In the genomic region with DNA sequence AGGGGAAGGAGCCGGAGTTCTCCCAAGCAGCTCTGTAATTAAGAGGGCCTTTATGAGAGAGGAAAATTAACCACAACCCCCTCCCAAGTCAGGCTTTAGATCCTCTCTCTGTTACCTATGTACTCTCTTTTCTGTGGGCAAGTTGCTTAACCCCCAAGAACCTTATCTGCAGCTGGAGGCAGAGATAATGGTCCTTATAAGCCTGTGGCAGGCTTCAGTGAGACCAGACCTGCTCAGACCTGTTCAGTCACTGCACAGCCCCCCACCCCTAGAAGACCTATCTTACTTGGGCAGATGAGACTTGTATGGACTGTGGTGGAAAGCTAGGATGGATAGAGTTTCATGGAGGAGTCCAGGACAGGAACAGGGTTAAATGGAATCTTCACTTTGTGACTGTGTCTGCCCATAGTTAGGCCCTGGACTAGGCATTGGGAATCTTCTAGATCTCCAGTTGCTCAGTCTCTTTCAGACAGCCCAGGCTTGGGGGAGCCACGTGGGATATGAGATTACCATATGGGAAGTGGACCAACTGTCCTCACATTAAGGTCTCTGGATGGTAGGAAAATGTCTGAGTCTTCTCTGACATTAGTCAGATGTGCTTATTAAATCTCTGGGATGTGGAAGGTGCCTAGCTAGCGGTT, we compare ENCODE assay signal across 10 mouse cellular contexts. TPM values are rescaled to one million over a fixed set of nuclear protein-coding genes. Genes with fewer than 3 reads are reported as not detected.
A peak's percentile ranks its signal among the peaks of the same experiment; 100 is the strongest.
DNase-seq lines count a peak whose midpoint lies in the region; ATAC-seq and TF ChIP-seq lines count a peak whose summit lies in the region.
"Had no signal": no experiment of that assay in that cellular context is flagged by ENCODE, and none has a peak within 500 bp of the region (broad histone marks: within the 10 kb centered on the region; RNA-seq: fewer than 3 reads in every experiment).

No protein-coding gene starts in this region.

- ATAC-seq in erythroblast, adult 5-6 weeks (replicated peaks; ENCODE audit: low FRiP score, poor library complexity, severe bottlenecking): no peak
- ATAC-seq in limb, embryonic 13.5 days (ENCODE audit: low FRiP score, low read depth): peak; percentile 17; the same call in 1 of the 2 replicates
- ATAC-seq in common myeloid progenitor, adult 5-6 weeks (replicated peaks; ENCODE audit: low read depth, poor library complexity, severe bottlenecking): peak; percentile 59
- peak; percentile 76 for ATAC-seq in liver, postnatal 0 days

- WGBS in limb, embryonic 13.5 days: 71% methylated on average over 3 of the region's 3 CpGs
- WGBS in limb, embryonic 10.5 days: 74% methylated on average over 3 of the region's 3 CpGs
- 50% methylated on average over 3 of the region's 3 CpGs for WGBS in liver, postnatal 0 days (ENCODE audit: insufficient replicate concordance)

- no peak overlapping the region for H3K9ac ChIP-seq in limb, embryonic 13.5 days
- H3K9ac ChIP-seq in liver, postnatal 0 days (replicated peaks): no peak overlapping the region

- peak; percentile 91 for TF ChIP-seq EP300 in liver, postnatal 0 days (IDR thresholded peaks at IDR 0.05; ENCODE audit: low read depth)

- peaks cover 72% of the 10 kb centered on the region for H3K4me1 ChIP-seq in erythroblast, embryonic 14.5 days (ENCODE audit: control insufficient read depth)
- H3K4me1 ChIP-seq in limb, embryonic 13.5 days: peaks cover 63% of the 10 kb centered on the region
- peaks cover 35% of the 10 kb centered on the region for H3K4me1 ChIP-seq in limb, embryonic 10.5 days
- H3K4me1 ChIP-seq in liver, postnatal 0 days (ENCODE audit: insufficient read depth): peaks cover 50% of the 10 kb centered on the region

- no peak for TF ChIP-seq CTCF in liver, postnatal 0 days (IDR thresholded peaks at IDR 0.05; ENCODE audit: low read depth)

- H3K4me2 ChIP-seq in limb, embryonic 13.5 days (replicated peaks): no peak overlapping the region
- H3K4me2 ChIP-seq in liver, postnatal 0 days (ENCODE audit: low read depth, low read length): peak overlapping the region; percentile 41
- H3K4me2 ChIP-seq: midbrain, embryonic 11.5 days had no signal

- H3K36me3 ChIP-seq in erythroblast, embryonic 14.5 days (ENCODE audit: control insufficient read depth): peaks cover 19% of the 10 kb centered on the region
- peaks cover 19% of the 10 kb centered on the region for H3K36me3 ChIP-seq in limb, embryonic 13.5 days
- H3K36me3 ChIP-seq in limb, embryonic 10.5 days: peaks cover 23% of the 10 kb centered on the region
- H3K36me3 ChIP-seq in liver, postnatal 0 days (replicated peaks; ENCODE audit: insufficient read depth, low read length): peaks cover 2% of the 10 kb centered on the region; the same call in 1 of the 2 replicates

- no peak for DNase-seq in limb, embryonic 10.5 days (ENCODE audit: low spot score)
- DNase-seq in liver, postnatal 0 days: no peak
- no peak for DNase-seq in thymus, postnatal 36 days
- no peak for DNase-seq in right cerebral cortex, postnatal 25 days
- DNase-seq: right cerebral cortex, adult 18-20 months had no signal

- peak overlapping the region; percentile 22; the same call in 1 of the 2 replicates for H3K27ac ChIP-seq in limb, embryonic 13.5 days
- H3K27ac ChIP-seq in limb, embryonic 10.5 days: no peak overlapping the region
- 0 out of 2 replicates have a peak overlapping the region, but pooled peaks have one; percentile 16 for H3K27ac ChIP-seq in liver, postnatal 0 days (ENCODE audit: low read depth)

- no peaks in the 10 kb centered on the region for H3K27me3 ChIP-seq in erythroblast, embryonic 14.5 days (ENCODE audit: control insufficient read depth)
- no peaks in the 10 kb centered on the region for H3K27me3 ChIP-seq in limb, embryonic 13.5 days
- H3K27me3 ChIP-seq in limb, embryonic 10.5 days (ENCODE audit: low read depth, poor library complexity, severe bottlenecking): no peaks in the 10 kb centered on the region
- H3K27me3 ChIP-seq in liver, postnatal 0 days (ENCODE audit: insufficient read depth, low read length): no peaks in the 10 kb centered on the region

- H3K9me3 ChIP-seq in erythroblast, embryonic 14.5 days (ENCODE audit: control insufficient read depth, low read length): no peaks in the 10 kb centered on the region
- H3K9me3 ChIP-seq in limb, embryonic 13.5 days: no peaks in the 10 kb centered on the region
- H3K9me3 ChIP-seq in limb, embryonic 10.5 days (replicated peaks): no peaks in the 10 kb centered on the region
- H3K9me3 ChIP-seq in liver, postnatal 0 days (ENCODE audit: low read length): no peaks in the 10 kb centered on the region

- peak overlapping the region; percentile 14 for H3K4me3 ChIP-seq in erythroblast, embryonic 14.5 days (replicated peaks)
- H3K4me3 ChIP-seq in limb, embryonic 13.5 days: no peak overlapping the region
- no peak overlapping the region for H3K4me3 ChIP-seq in limb, embryonic 10.5 days
- H3K4me3 ChIP-seq in liver, postnatal 0 days (ENCODE audit: low read depth, low read length): no peak overlapping the region

RNA-seq across cellular contexts. Expression of gene Hic2, which starts 18.8 kb away (rescaled TPM):
- 0.13 and 0.20 TPM in 2 replicates for polyA plus RNA-seq in erythroblast, embryonic 14.5 days (2012)
- total RNA-seq in erythroblast, adult 5-6 weeks (2015; ENCODE audit: low replicate concordance): 0.96 TPM in 1 of 2 replicates, not detected in the other
- 0.14 and 0.60 TPM in 2 replicates for total RNA-seq in erythroblast, adult 5-6 weeks (2017; ENCODE audit: low replicate concordance)
- polyA plus RNA-seq in limb, embryonic 13.5 days (2015; fragmentation: Nextera tagmentation; extraction: Ambion mirVana): 9.1 and 9.3 TPM in 2 replicates
- 16.8 and 19.3 TPM in 2 replicates for polyA plus RNA-seq in limb, embryonic 10.5 days (2016; fragmentation: Nextera tagmentation; extraction: Ambion mirVana)
- 1.5 and 1.6 TPM in 2 replicates for total RNA-seq in common myeloid progenitor, adult 5-6 weeks (2017)
- 1.4 and 1.6 TPM in 2 replicates for polyA plus RNA-seq in liver, postnatal 0 days (2015; fragmentation: Nextera tagmentation; extraction: Ambion mirVana)

RNA-seq across cellular contexts. Expression of gene Tmem191c, which starts 23.7 kb away (rescaled TPM):
- polyA plus RNA-seq in erythroblast, embryonic 14.5 days (2012): 0.08 and 0.20 TPM in 2 replicates
- 6.7 TPM in 1 of 2 replicates, not detected in the other for total RNA-seq in erythroblast, adult 5-6 weeks (2015; ENCODE audit: low replicate concordance)
- 2.1 TPM in 1 of 2 replicates, not detected in the other for total RNA-seq in erythroblast, adult 5-6 weeks (2017; ENCODE audit: low replicate concordance)
- polyA plus RNA-seq in limb, embryonic 13.5 days (2015; fragmentation: Nextera tagmentation; extraction: Ambion mirVana): 12.6 and 14.3 TPM in 2 replicates
- polyA plus RNA-seq in limb, embryonic 10.5 days (2016; fragmentation: Nextera tagmentation; extraction: Ambion mirVana): 4.7 and 9.1 TPM in 2 replicates
- total RNA-seq in common myeloid progenitor, adult 5-6 weeks (2017): 4.1 and 10.6 TPM in 2 replicates
- polyA plus RNA-seq in liver, postnatal 0 days (2015; fragmentation: Nextera tagmentation; extraction: Ambion mirVana): 1.6 and 2.7 TPM in 2 replicates

RNA-seq across cellular contexts. Expression of gene Rimbp3, which starts 43.8 kb away (rescaled TPM):
- not detected in 2 replicates for polyA plus RNA-seq in erythroblast, embryonic 14.5 days (2012)
- total RNA-seq in erythroblast, adult 5-6 weeks (2015; ENCODE audit: low replicate concordance): 1.3 TPM in 1 of 2 replicates, not detected in the other
- total RNA-seq in erythroblast, adult 5-6 weeks (2017; ENCODE audit: low replicate concordance): 0.28 TPM in 1 of 2 replicates, not detected in the other
- 0.28 and 0.38 TPM in 2 replicates for polyA plus RNA-seq in limb, embryonic 13.5 days (2015; fragmentation: Nextera tagmentation; extraction: Ambion mirVana)
- polyA plus RNA-seq in limb, embryonic 10.5 days (2016; fragmentation: Nextera tagmentation; extraction: Ambion mirVana): 0.18 and 0.49 TPM in 2 replicates
- 0.18 and 0.29 TPM in 2 replicates for total RNA-seq in common myeloid progenitor, adult 5-6 weeks (2017)
- polyA plus RNA-seq in liver, postnatal 0 days (2015; fragmentation: Nextera tagmentation; extraction: Ambion mirVana): 0.02 TPM in 1 of 2 replicates, not detected in the other

RNA-seq across cellular contexts. Expression of gene Ube2l3, which starts 49.8 kb away (rescaled TPM):
- polyA plus RNA-seq in erythroblast, embryonic 14.5 days (2012): 11.7 and 11.9 TPM in 2 replicates
- 77.2 and 91.3 TPM in 2 replicates for total RNA-seq in erythroblast, adult 5-6 weeks (2015; ENCODE audit: low replicate concordance)
- total RNA-seq in erythroblast, adult 5-6 weeks (2017; ENCODE audit: low replicate concordance): 16.7 and 33.8 TPM in 2 replicates
- polyA plus RNA-seq in limb, embryonic 13.5 days (2015; fragmentation: Nextera tagmentation; extraction: Ambion mirVana): 356 and 360 TPM in 2 replicates
- 432 and 433 TPM in 2 replicates for polyA plus RNA-seq in limb, embryonic 10.5 days (2016; fragmentation: Nextera tagmentation; extraction: Ambion mirVana)
- total RNA-seq in common myeloid progenitor, adult 5-6 weeks (2017): 135 and 163 TPM in 2 replicates
- 147 and 149 TPM in 2 replicates for polyA plus RNA-seq in liver, postnatal 0 days (2015; fragmentation: Nextera tagmentation; extraction: Ambion mirVana)
